Mouse (Mus musculus) MEL (cell line): ENCODE measurements around the gene Zpld1.

Experiments
- CTCF ChIP-seq, 3 experiments: IDR thresholded peaks in 2 of 3; conservative IDR thresholded peaks in 1 of 3; 2 replicates each; pipeline ENCODE4 v1.5.1; 2011 to 2012; ENCODE audit warnings: low read length in 3 of 3, low read depth in 2 of 3, mild to moderate bottlenecking in 2 of 3, improper control_type of control experiment in 1 of 3, inconsistent platforms in 1 of 3, mixed read lengths in 1 of 3, moderate library complexity in 1 of 3; ENCODE audit not compliant: control insufficient read depth in 1 of 3, insufficient read depth in 1 of 3, poor library complexity in 1 of 3, severe bottlenecking in 1 of 3
- E2F4 ChIP-seq: IDR thresholded peaks from 2 replicates; pipeline ENCODE4 v1.6.1; 2011; ENCODE audit warnings: low read depth, low read length, improper control_type of control experiment, borderline replicate concordance
- EP300 ChIP-seq, 2 experiments: IDR thresholded peaks; 2 replicates each; pipeline ENCODE4 v1.6.1; 2011; ENCODE audit warnings: improper control_type of control experiment in 2 of 2, low read length in 2 of 2, low read depth in 1 of 2, mild to moderate bottlenecking in 1 of 2
- MAFK ChIP-seq: IDR thresholded peaks from 2 replicates; pipeline ENCODE4 v1.6.1; 2011; ENCODE audit warnings: low read depth, mild to moderate bottlenecking, low read length, improper control_type of control experiment, borderline replicate concordance
- POLR2A ChIP-seq, 2 experiments: IDR thresholded peaks; 2 replicates each; pipeline ENCODE4 v1.6.1; 2011 to 2012; ENCODE audit warnings: low read length in 2 of 2, mild to moderate bottlenecking in 2 of 2, control low read depth in 1 of 2, improper control_type of control experiment in 1 of 2, low read depth in 1 of 2, moderate library complexity in 1 of 2; ENCODE audit not compliant: control insufficient read depth in 1 of 2, insufficient read depth in 1 of 2, poor library complexity in 1 of 2
- RAD21 ChIP-seq: IDR thresholded peaks from 2 replicates; pipeline ENCODE4 v1.6.1; 2011; ENCODE audit warnings: mild to moderate bottlenecking, low read depth, low read length, improper control_type of control experiment
- RCOR1 ChIP-seq: IDR thresholded peaks from 2 replicates; pipeline ENCODE4 v1.6.1; 2012; ENCODE audit warnings: low read depth, mild to moderate bottlenecking, inconsistent platforms, low read length, improper control_type of control experiment
- SIN3A ChIP-seq: IDR thresholded peaks from 2 replicates; pipeline ENCODE4 v1.6.1; 2012; ENCODE audit warnings: low read length, improper control_type of control experiment, inconsistent platforms
- TAL1 ChIP-seq: IDR thresholded peaks from 2 replicates; pipeline ENCODE4 v1.6.1; 2012; ENCODE audit warnings: mild to moderate bottlenecking, inconsistent platforms, low read length, moderate library complexity, mixed read lengths
- TBP ChIP-seq: IDR thresholded peaks from 2 replicates; pipeline ENCODE4 v1.8.0; 2011; ENCODE audit warnings: low read depth, low read length, improper control_type of control experiment
- TCF12 ChIP-seq: IDR thresholded peaks from 2 replicates; pipeline ENCODE4 v1.6.1; 2014; ENCODE audit warnings: low read depth, mild to moderate bottlenecking, inconsistent platforms, low read length, improper control_type of control experiment, moderate library complexity
- USF1 ChIP-seq: IDR thresholded peaks from 2 replicates; pipeline ENCODE4 v1.6.1; 2014; ENCODE audit warnings: low read depth, mild to moderate bottlenecking, inconsistent platforms, low read length, improper control_type of control experiment, moderate library complexity
- USF2 ChIP-seq, 2 experiments: IDR thresholded peaks; 2 replicates each; pipeline ENCODE4 v1.6.1; 2011 to 2012; ENCODE audit warnings: improper control_type of control experiment in 2 of 2, low read length in 2 of 2, borderline replicate concordance in 1 of 2, inconsistent platforms in 1 of 2, low read depth in 1 of 2, mild to moderate bottlenecking in 1 of 2; ENCODE audit not compliant: insufficient read depth in 1 of 2
- ZKSCAN1 ChIP-seq: IDR thresholded peaks from 2 replicates; pipeline ENCODE4 v1.6.1; 2012; ENCODE audit warnings: low read depth, mild to moderate bottlenecking, inconsistent platforms, low read length, improper control_type of control experiment, moderate library complexity

- TF ChIP-seq CTCF (IDR thresholded peaks at IDR 0.05 in 2 of 3, conservative IDR thresholded peaks at IDR 0.05 in 1 of 3; ENCODE audit: control insufficient read depth in 1 of 3, insufficient read depth in 1 of 3, low read depth in 2 of 3, low read length in 3 of 3, poor library complexity in 1 of 3, severe bottlenecking in 1 of 3) = no peak
- TF ChIP-seq POLR2A (IDR thresholded peaks at IDR 0.05; ENCODE audit: control insufficient read depth in 1 of 2, insufficient read depth in 1 of 2, low read depth in 1 of 2, low read length in 2 of 2, poor library complexity in 1 of 2) = no peak
- no peak for TF ChIP-seq TBP
- TF ChIP-seq TCF12 = no peak
- TF ChIP-seq USF1 = no peak
- TF ChIP-seq MAFK = no peak
- no peak for TF ChIP-seq RCOR1
- TF ChIP-seq RAD21 = no peak
- TF ChIP-seq TAL1 = no peak
- TF ChIP-seq USF2 (IDR thresholded peaks at IDR 0.05; ENCODE audit: borderline replicate concordance in 1 of 2, insufficient read depth in 1 of 2, low read depth in 1 of 2, low read length in 2 of 2) = no peak
- no peak for TF ChIP-seq EP300 (IDR thresholded peaks at IDR 0.05; ENCODE audit: low read depth in 1 of 2, low read length in 2 of 2)
- TF ChIP-seq ZKSCAN1 = no peak
- TF ChIP-seq E2F4 = no peak
- no peak for TF ChIP-seq SIN3A
These were observed at the start of gene Zpld1 for GRCm38 (mm10) chr16:55297886-55298285.
